Mouse (Mus musculus) brain, embryonic 14.5 days (tissue): ENCODE measurements around the gene Slbp.

Experiments
- CTCF ChIP-seq: fragments of 200-500 bp; IDR thresholded peaks from 2 replicates; pipeline ENCODE4 v1.5.1; 2012; ENCODE audit warnings: inconsistent platforms, mild to moderate bottlenecking, moderate library complexity, borderline replicate concordance; ENCODE audit not compliant: insufficient read depth, insufficient read length; ENCODE audit errors: extremely low read depth
- POLR2A ChIP-seq: fragments of 200-500 bp; IDR thresholded peaks from 2 replicates; pipeline ENCODE4 v1.6.1; 2012; ENCODE audit warnings: mild to moderate bottlenecking, inconsistent platforms, borderline replicate concordance; ENCODE audit not compliant: poor library complexity, insufficient read depth, insufficient read length, severe bottlenecking; ENCODE audit errors: extremely low read depth

GRCm38 (mm10) chr5:33637606-33638350 lies 14.6 kb downstream of the Slbp start:
- TF ChIP-seq POLR2A: no peak
- TF ChIP-seq CTCF: no peak
